Mouse (Mus musculus) bone marrow macrophage, adult 2 months (primary cell): ENCODE data around the gene Hcfc1r1.

Source experiments
- CTCF ChIP-seq: IDR thresholded peaks from 2 replicates; pipeline ENCODE4 v1.5.1; 2012; ENCODE audit warnings: low read depth, mild to moderate bottlenecking, low read length, moderate library complexity
- POLR2A ChIP-seq: IDR thresholded peaks from 2 replicates; pipeline ENCODE4 v1.6.1; 2012; ENCODE audit warnings: mild to moderate bottlenecking, low read depth, low read length, borderline replicate concordance

GRCm38 (mm10) chr17:23703301-23703700 lies 29.9 kb downstream of the Hcfc1r1 start:
- TF ChIP-seq CTCF: no peak
- no peak for TF ChIP-seq POLR2A
